Mouse (Mus musculus): ENCODE data around the gene Dhrs7. TPM values are rescaled to one million over a fixed set of nuclear protein-coding genes. Genes with fewer than 3 reads are reported as not detected.
"Not testable (repeated sequence)": the region's sequence is repeated elsewhere in the genome, so short reads cannot be mapped to it uniquely, and the experiment has no call there.

Gene Dhrs7
- total RNA-seq (2021), result 10 to 100 TPM; 14.8 to 17.9 TPM
- long read RNA-seq, experiment 1, transcript Dhrs7-201 (7 exons, 1,385 nt), result major isoform, 27 of 30 reads
- long read RNA-seq, experiment 1, partial matches to known transcripts, result 2 of 30 reads
- long read RNA-seq, experiment 1, other reads (novel, unspliced or antisense), result 1 of 30 reads
- long read RNA-seq, experiment 2, transcript Dhrs7-201 (7 exons, 1,385 nt), result major isoform, 28 of 32 reads
- long read RNA-seq, experiment 2, partial matches to known transcripts, result 4 of 32 reads
- long read RNA-seq, experiment 2, other reads (novel, unspliced or antisense), result 0 of 32 reads

DNA sequence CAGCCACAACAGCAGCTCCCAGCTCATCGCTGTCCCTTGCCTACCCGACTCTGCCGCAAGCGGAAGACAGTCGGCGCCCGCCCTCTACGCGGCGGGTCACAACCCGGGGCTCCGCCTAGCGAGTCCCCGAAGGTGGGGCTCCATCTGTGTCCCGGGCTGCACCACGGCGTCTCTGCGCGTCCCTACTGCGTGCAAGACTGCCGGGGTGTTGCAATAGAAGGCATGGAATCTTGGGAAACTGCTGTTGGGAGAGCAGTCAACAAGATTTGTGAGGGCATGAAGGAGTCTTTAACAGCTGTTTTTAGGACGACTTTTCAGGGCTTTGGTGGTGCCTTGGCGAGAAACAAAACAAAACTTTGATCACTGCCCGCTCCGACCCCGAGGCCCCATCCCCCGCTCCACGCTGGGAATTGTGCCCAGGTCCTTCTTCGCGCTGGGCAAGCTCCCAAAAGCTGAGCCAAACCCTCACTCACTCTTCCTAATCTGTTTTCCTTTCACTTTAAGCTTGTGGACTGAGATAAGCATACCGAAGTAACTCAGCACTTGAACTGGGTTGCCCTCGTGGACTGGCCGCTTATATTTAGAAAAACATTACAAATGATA is at the start of gene Dhrs7:
Dhrs7 (minus strand) TSS at position 175 of the 603 bp plus-strand sequence.
- intact Hi-C loops (cut with DNase I), result loop anchor here (5.0 kb wide), 1 partner anchor 97 kb away; no protein-coding TSS in a partner anchor
- peak; percentile 86 to 90 for DNase-seq

- intact Hi-C loops (cut with DNase I), result no loop called here
- DNase-seq, result no peak
Measured at GRCm38 (mm10) chr12:72709981-72710380, 45.3 kb upstream of the Dhrs7 start.

GRCm38 (mm10) chr12:72704068-72704467 is 39.4 kb upstream of the Dhrs7 start:
- intact Hi-C loops (cut with DNase I), result no loop called here
- DNase-seq, result no peak

DNA sequence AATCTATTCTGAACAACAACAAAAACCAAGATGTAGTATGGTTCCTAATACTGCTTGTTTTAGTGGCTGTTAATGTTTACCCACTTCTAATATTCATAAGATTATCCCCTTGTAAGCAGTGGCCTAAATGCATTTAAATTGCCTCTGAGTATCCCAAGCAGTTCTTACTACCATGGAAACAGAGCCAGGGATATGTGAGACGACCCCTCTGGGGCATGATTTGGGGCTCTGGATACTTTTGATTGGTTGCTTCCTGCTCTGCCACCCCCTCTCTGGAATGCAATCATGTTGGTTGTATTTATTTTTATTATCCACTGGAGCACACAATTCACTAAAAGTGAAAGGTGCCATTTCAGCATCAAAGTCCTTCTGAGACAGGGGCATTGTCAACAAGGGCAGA is 35.3 kb upstream of the Dhrs7 start:
- no peak for DNase-seq
- intact Hi-C loops (cut with DNase I), result no loop called here

GRCm38 (mm10) chr12:72694901-72695463 is 30.3 kb upstream of the Dhrs7 start:
- intact Hi-C loops (cut with DNase I), result loop anchor here (5.0 to 10.0 kb wide), 4 partner anchors 38 to 280 kb away; partner anchors contain the start of gene Pcnx4
- no peak for DNase-seq

DNA sequence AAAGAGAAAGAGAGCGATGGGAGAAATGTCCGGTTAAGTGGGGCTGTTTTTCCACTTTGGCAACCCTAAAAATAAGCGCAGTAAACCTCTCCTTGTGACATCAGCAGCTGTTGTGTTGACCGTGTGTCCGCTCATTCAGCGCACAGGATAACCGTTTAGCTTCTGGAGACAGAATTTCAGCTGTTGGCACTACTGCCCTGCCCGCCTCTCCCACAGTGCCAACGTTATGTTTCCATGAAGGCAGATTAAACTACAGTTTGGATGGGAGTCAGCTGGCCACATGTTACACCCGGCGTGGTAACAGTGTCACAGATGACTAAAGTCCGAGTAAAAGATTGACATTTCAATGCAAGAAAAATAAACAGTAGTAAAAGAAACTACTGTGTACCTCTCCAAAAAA is 29.7 kb upstream of the Dhrs7 start:
- DNase-seq, result peak in 1 of 2 experiments; percentile 18
- intact Hi-C loops (cut with DNase I), result loop anchor here (5.0 to 10.0 kb wide), 4 partner anchors 37 to 280 kb away; partner anchors contain the start of gene Pcnx4

GRCm38 (mm10) chr12:72693895-72694294 is 29.2 kb upstream of the Dhrs7 start:
- intact Hi-C loops (cut with DNase I), result loop anchor here (5.0 to 10.0 kb wide), 4 partner anchors 37 to 281 kb away; partner anchors contain the start of gene Pcnx4
- DNase-seq, result no peak

- DNase-seq; intact Hi-C loops (cut with DNase I): not testable (repeated sequence)
Measured at GRCm38 (mm10) chr12:72688281-72688680, 23.6 kb upstream of the Dhrs7 start.

DNA sequence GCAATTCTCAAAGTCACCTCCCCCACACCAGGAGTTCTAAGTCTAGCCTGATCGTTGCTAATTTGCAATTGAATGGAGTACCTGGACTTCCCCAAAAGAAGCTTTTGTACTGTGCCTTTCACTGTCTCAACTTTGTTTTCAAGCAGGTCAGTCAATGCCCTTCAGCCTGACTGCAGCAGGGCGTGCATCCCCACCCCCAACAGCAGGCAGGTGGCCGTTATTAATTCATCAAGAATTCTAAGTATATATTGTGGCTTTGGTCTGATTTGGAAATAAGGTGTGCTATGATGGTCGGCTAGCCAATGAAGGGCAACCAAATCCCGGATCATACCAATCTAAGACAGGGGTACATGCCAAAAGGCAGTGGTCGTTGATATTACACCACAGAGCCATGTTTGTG is 23.0 kb upstream of the Dhrs7 start:
- intact Hi-C loops (cut with DNase I); DNase-seq: not testable (repeated sequence)

GRCm38 (mm10) chr12:72686566-72686965 is 21.9 kb upstream of the Dhrs7 start:
- DNase-seq; intact Hi-C loops (cut with DNase I): not testable (repeated sequence)

DNA sequence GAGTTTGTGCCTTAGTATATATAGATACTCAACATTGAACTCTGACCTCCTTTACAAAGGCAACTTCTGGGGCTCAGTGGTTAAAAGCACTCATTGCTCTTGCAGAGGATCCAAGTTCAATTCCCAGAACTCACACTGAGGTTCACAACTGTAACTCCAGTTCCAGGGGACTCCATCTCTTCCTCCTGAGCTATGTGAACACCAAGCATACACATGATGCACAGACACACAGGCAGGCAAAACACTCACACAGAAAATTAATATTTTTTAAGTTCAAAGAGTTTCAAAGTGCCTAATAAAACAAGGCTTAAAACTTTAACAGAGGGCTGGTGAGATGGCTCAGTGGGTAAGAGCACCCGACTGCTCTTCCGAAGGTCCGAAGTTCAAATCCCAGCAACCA is 18.9 kb upstream of the Dhrs7 start:
- intact Hi-C loops (cut with DNase I), result no loop called here
- no peak for DNase-seq

GRCm38 (mm10) chr12:72682511-72683282 is 18.0 kb upstream of the Dhrs7 start:
- intact Hi-C loops (cut with DNase I), result no loop called here
- DNase-seq, result no peak

DNA sequence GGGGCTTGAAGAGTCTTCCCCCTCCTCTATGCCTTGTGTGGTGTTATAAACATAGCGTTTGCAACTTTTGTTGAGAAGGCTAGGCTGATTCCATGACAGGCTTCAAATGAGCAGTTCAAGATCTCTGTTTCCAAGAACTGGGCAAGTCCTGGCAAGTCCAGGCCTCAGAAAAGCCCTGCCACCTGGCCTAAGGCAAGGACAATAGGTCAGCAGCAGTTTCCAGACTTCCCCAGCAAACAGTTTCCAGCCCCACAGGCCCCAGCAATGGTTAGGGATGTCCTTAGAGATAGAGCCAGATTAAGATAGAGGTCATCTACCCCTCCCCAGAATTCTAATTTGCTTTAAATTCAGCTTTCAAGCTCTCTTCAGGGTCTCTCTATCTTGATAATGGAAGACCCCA is 17.2 kb upstream of the Dhrs7 start:
- DNase-seq, result no peak
- intact Hi-C loops (cut with DNase I), result no loop called here

- DNase-seq, result no peak
- intact Hi-C loops (cut with DNase I), result no loop called here
Measured at GRCm38 (mm10) chr12:72679635-72680034, 14.9 kb upstream of the Dhrs7 start.

- DNase-seq, result no peak
- intact Hi-C loops (cut with DNase I), result no loop called here
Measured at GRCm38 (mm10) chr12:72674820-72675219, 10.1 kb upstream of the Dhrs7 start.

DNA sequence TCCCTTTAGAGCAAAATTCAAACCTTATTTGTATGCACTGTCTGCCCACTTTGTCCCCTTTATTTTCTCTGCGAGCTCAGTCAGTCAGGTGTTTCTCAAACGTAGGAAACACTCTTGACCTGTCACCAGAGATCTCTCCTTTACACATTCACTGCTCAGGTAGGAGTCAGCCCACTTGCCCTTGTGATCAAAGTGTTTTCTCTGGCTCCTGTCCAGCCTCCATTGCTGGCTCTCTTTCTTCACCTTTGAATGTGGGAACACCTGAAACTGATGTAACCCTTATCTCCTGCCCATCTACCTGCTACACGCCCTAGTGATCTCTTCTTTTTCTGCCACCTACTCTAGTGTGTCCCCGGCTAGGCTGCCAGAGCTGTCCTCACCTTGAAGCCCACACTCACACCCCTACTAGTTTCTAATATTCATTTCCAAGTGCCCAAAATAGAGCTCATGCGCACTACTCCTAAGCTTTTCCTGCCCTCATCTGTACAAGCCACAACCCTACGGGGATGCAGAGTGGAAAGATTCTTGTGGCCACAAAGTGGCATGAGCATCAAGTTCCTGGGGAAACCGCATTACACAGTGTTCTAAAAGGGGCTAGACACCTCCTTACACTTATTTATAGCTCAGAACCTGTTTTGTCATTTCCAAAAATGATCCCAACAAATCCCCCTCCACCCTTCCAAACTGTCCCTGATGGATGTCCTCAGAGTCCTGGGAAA is 9.5 kb upstream of the Dhrs7 start:
- intact Hi-C loops (cut with DNase I), result no loop called here
- no peak for DNase-seq

- intact Hi-C loops (cut with DNase I), result no loop called here
- no peak for DNase-seq
Measured at GRCm38 (mm10) chr12:72671516-72672135, 6.9 kb upstream of the Dhrs7 start.

DNA sequence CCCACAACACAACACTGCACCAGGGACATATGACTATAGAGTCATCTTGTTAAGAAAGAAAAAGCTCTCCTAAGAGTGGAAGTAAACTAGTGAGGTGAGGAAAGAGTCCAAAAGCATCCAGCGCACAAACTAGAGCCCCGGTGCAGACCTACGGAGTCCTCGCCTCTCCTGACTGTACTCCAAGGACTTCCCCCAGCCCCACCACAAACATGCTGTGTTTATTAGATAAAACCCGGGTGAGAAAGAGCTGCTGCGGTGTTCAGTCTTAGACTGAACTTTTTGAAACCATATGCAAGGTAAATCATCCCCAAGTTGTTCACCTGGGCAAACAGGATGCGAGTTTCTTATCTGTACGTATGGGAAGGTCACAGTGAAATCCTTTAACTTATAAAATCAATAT is 6.2 kb upstream of the Dhrs7 start:
- intact Hi-C loops (cut with DNase I), result no loop called here
- no peak for DNase-seq

GRCm38 (mm10) chr12:72667868-72668469 is 3.3 kb upstream of the Dhrs7 start:
- intact Hi-C loops (cut with DNase I), result loop anchor here (5.0 kb wide), 1 partner anchor 94 kb away; no protein-coding TSS in a partner anchor
- DNase-seq, result no peak

Measured in gastrocnemius, postnatal 36 days (tissue).